Mouse (Mus musculus) thymus, adult 2 months (tissue): Measurements from ENCODE around the gene Dock3.

Experiments used
- CTCF ChIP-seq: fragments of 200-500 bp; IDR thresholded peaks from 2 replicates; pipeline ENCODE4 v1.5.1; 2012; ENCODE audit warnings: mild to moderate bottlenecking, control low read depth, low read length, moderate library complexity, borderline replicate concordance; ENCODE audit not compliant: control insufficient read depth, poor library complexity, insufficient read depth; ENCODE audit errors: extremely low read depth
- POLR2A ChIP-seq: fragments of 200-500 bp; IDR thresholded peaks from 2 replicates; pipeline ENCODE4 v1.6.1; 2012; ENCODE audit warnings: mild to moderate bottlenecking, low read length, control low read depth, moderate library complexity; ENCODE audit not compliant: control insufficient read depth, poor library complexity, insufficient read depth; ENCODE audit errors: extremely low read depth

DNA sequence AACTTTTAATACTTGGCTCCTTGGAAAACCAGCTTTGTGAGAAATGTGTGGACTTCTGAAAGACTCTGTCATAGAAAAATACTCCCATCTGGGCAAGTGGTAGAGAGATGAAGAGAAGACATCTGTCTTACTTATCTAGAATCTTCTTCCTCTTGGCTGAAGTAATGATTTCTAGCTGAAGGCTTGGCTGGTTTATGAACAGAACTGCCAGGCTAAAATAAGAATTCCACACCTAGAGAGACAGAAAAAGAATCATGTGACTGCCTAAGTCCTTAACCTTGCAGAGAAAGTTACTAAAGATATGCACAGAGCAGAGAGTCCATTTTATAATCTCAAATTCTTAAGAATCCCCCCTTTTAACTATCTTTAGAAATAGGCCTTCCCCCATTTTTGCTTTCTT, 276.2 kb downstream of the Dock3 start:
- TF ChIP-seq CTCF (no peak), POLR2A (no peak)
